Mouse (Mus musculus): ENCODE measurements around the gene Actl7b. TPM values are rescaled to one million over a fixed set of nuclear protein-coding genes. Genes with fewer than 3 reads are reported as not detected.

Gene Actl7b
- total RNA-seq, 2 experiments from 2014 or later: not detected

DNA sequence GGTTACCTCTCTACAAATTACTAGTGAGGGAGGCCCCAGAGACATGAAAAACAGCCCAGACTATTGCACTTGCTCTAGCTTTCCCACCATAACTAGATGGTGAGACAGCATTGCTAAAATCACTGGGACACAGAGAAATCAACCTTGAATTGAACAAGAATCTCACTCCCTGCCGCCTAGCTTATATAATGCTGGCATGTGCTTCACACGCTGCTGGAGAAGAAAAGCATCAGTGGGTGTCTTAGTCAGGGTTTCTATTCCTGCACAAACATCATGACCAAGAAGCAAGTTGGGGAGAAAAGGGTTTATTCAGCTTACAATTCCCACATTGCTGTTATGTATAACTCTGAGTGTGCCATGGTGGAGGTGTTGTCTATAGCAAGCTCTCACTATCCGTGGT lies 28.1 kb downstream of the Actl7b start:
- DNase-seq: no peak

DNA sequence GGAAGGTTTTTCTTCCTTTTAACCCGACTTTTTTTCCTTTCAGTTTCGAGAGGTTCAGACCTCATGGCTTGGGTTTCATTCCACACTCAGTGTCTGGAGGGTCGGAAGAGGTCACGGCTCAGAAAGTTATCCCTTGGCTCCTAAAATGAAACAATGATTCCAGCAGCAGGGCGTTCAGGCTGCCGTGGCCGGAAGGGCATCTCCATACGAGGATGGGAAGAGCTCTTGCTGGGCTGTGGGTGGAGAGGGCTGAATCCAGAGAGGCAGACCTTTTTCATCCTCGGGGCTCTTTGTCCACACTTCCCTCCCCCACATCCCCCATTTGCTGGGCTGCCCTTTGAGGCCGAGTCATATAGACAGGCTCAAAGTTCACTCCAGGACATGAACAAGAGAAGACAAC lies 39.0 kb downstream of the Actl7b start:
- DNase-seq: no peak

DNA sequence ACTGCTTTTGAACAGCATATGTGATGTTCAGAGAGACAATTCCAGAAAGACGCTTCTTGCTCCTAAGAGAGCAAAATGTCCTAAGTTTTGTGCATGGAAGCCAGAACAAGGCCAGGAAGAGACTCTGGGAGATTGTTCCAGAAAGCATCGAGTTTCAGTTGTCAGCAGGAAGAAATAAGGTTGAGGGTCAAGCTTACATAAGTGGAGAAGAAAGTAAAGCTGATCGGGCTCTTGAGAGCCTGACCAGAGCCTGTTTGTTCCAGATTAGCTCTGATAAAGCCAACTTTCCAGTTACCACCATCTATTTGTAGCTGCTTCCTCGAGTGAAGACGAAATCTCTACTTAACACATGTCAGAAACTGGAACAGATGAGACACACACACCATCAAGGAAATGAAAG lies 42.6 kb downstream of the Actl7b start:
- DNase-seq: no peak

DNA sequence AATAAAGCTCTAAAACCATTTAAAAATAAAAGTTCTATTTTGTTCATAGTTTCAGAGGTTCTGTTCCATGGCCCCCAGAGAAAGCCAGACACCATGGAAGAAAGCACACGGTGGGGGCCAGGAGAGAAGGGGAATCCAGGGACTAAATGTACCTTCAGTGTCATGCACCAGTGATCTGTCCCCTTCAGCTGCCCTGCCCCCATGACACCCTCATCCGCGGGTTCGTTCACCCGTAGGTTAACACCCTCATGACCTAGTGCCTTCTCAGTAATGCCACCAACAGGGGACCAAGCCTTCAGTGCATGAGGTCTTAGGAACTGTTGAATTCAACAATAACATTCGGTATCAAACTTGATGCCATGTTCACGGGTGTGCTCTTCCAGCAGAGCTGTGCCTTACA lies 44.8 kb downstream of the Actl7b start:
- no peak for DNase-seq

Other genes starting within 250 kb of the Actl7b start
- gene Gm26657, start 1.4 kb downstream of the Actl7b start, total RNA-seq (2021): not detected
- gene Actl7a, start 2.0 kb upstream of the Actl7b start, total RNA-seq (2021): not detected
- 10 to 100 TPM; 25.5 to 30.9 TPM for gene Elp1, start 60.9 kb upstream of the Actl7b start, total RNA-seq (2021)
- 10 to 100 TPM in 1 of 2 experiments, 1 to 10 TPM in 1; 9.8 to 11.3 TPM for gene Fam206a, start 60.9 kb upstream of the Actl7b start, total RNA-seq (2021)
- 10 to 100 TPM; 17.0 to 18.6 TPM for gene Ctnnal1, start 123.7 kb upstream of the Actl7b start, total RNA-seq (2021)
- gene Tmem245, start 206.0 kb upstream of the Actl7b start, total RNA-seq (2021): 10 to 100 TPM; 33.4 to 45.3 TPM
- gene Frrs1l, start 248.9 kb upstream of the Actl7b start, total RNA-seq (2021): under 1 TPM; 0.27 to 0.61 TPM

Measured in adrenal gland, postnatal 10 days (tissue).